ENCODE assay signal across 14 mouse cellular contexts in genomic region chr2:91121011-91121410, GRCm38 (mm10). TPM values are rescaled to one million over a fixed set of nuclear protein-coding genes. Genes with fewer than 3 reads are reported as not detected.
"Had no signal": no experiment of that assay in that cellular context is flagged by ENCODE, and none has a peak within 500 bp of the region (broad histone marks: within the 10 kb centered on the region; RNA-seq: fewer than 3 reads in every experiment).

No protein-coding gene starts in this region.

- H3K4me3 ChIP-seq: left cerebral cortex, adult 2 months; limb, embryonic 10.5 days; liver, embryonic 15.5 days; myocyte; neural tube, embryonic 15.5 days had no signal

- DNase-seq: lung, adult 2 months; lung, postnatal 36 days; midbrain, embryonic 14.5 days; right cerebral cortex, adult 18-20 months; right cerebral cortex, postnatal 25 days; thymus, postnatal 36 days had no signal

- H3K9ac ChIP-seq: liver, embryonic 15.5 days; neural tube, embryonic 15.5 days had no signal

- H3K27ac ChIP-seq: left cerebral cortex, adult 2 months; limb, embryonic 10.5 days; liver, embryonic 15.5 days; neural tube, embryonic 15.5 days had no signal

- H3K36me3 ChIP-seq: limb, embryonic 10.5 days; liver, embryonic 15.5 days; neural tube, embryonic 15.5 days had no signal

- H3K27me3 ChIP-seq: neural tube, embryonic 15.5 days had no signal

- ATAC-seq: lung, postnatal 0 days had no signal

- H3K4me2 ChIP-seq: liver, embryonic 11.5 days; liver, embryonic 15.5 days; neural tube, embryonic 15.5 days had no signal

- H3K9me3 ChIP-seq: limb, embryonic 10.5 days; liver, embryonic 15.5 days; neural tube, embryonic 15.5 days had no signal

- H3K4me1 ChIP-seq: liver, embryonic 15.5 days; neural tube, embryonic 15.5 days had no signal

RNA-seq across cellular contexts. Expression of gene Mybpc3, which starts 3.1 kb away (rescaled TPM):
- total RNA-seq: megakaryocyte progenitor cell, adult 5-6 weeks had no signal
- polyA plus RNA-seq: midbrain, embryonic 14.5 days; neural tube, embryonic 15.5 days had no signal
